Mouse (Mus musculus): ENCODE results near the gene Chrm3.

GRCm38 (mm10) chr13:10235391-10236169, 125.1 kb downstream of the Chrm3 start:
- TF ChIP-seq CTCF (IDR thresholded peaks at IDR 0.05; ENCODE audit: borderline replicate concordance, extremely low read depth, insufficient read depth, insufficient read length), result no peak
- no peak for TF ChIP-seq POLR2A (IDR thresholded peaks at IDR 0.05; ENCODE audit: borderline replicate concordance, extremely low read depth, insufficient read depth, insufficient read length, poor library complexity, severe bottlenecking)

All from brain, embryonic 14.5 days (tissue).